Mouse (Mus musculus): ENCODE results near the gene Rspry1.
A peak's percentile ranks its signal among the peaks of the same experiment; 100 is the strongest.

The Rspry1 gene

DNA sequence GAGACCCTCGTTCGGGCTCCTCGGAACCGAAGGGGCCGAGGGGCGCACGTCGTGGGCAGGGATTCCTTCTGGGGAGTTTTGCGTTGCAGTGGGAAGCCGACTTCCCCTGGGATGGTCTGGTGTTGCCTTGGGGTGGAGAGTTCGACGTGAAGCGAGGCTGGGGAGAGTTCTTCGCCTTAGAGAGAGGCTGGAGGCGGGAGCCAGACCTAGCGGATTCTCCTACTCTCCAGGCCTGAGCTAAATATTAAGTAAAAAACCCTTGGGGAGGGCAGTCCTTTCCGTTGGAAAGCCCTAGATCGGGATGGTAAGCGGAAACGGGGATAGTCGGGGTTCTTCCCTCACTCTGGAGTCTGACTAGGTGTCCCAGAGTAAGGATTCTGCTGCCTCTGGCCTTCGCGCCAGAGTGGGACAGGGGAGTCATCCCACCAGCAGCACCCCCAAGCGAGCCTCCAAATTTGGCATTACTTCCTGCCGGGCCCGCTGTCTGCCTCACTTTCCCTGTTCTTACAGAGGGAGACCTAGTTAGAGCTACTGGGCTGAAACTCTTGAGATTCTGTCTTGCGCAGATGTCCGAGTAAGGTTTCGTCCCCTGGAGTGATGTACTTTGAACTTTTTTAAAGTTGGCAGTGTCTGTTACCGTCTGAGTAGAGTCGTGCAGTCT is 864 bp downstream of the Rspry1 start:
- no peak for DNase-seq (ENCODE audit: low read depth, low spot score)

- DNase-seq (ENCODE audit: low read depth, low spot score): no peak
Measured at GRCm38 (mm10) chr8:94604030-94604429, 2.3 kb downstream of the Rspry1 start.

GRCm38 (mm10) chr8:94607064-94607463 is 5.3 kb downstream of the Rspry1 start:
- no peak for DNase-seq (ENCODE audit: low read depth, low spot score)

- no peak for DNase-seq (ENCODE audit: low read depth, low spot score)
Measured at GRCm38 (mm10) chr8:94624885-94625284, 23.1 kb downstream of the Rspry1 start.

- no peak for DNase-seq (ENCODE audit: low read depth, low spot score)
Measured at GRCm38 (mm10) chr8:94633564-94634194, 31.9 kb downstream of the Rspry1 start.

DNA sequence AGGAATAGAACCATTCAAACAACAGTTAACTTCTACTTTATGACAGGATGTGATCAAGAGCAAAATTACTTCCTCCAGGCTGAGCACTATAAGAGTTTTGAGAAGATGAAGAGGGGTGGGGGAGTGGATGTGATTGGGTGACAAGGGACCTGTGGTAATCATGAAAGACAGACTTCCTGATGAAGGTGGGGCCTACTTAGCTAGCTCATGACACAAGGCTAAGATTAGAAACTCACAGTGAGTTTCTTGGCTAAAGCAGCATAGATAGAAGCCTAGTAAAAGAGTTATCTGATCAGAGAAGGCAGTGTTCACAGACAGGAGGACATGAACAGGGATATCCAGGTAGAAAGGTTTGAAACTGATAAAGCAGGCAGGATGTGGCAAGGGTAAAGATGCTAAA is 32.5 kb downstream of the Rspry1 start:
- DNase-seq (ENCODE audit: low read depth, low spot score): no peak

- no peak for DNase-seq (ENCODE audit: low read depth, low spot score)
Measured at GRCm38 (mm10) chr8:94641183-94641582, 39.4 kb downstream of the Rspry1 start.

- DNase-seq (ENCODE audit: low read depth, low spot score): no peak
Measured at GRCm38 (mm10) chr8:94641938-94642337, 40.2 kb downstream of the Rspry1 start.

GRCm38 (mm10) chr8:94645202-94645601 is 43.5 kb downstream of the Rspry1 start:
- DNase-seq (ENCODE audit: low read depth, low spot score): no peak

DNA sequence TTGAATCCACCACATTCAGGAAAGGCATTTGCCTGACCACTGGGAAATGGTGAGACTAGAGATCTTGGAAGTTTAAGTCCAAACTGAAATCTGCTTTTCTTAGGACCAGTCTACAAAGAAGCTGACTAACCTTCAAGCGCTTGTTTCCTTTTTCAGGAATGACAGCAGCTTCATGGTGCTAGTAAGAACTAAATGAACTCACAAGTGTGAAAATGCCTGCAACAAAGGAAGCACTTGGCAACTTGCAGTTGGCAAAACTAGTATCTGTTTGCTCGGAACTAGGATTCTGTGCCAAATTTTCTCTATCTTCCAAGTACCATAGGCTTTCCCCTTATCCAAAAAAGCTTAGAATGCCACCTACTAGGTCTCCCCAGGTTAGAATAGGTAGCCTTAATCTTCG is 44.4 kb downstream of the Rspry1 start:
- no peak for DNase-seq (ENCODE audit: low read depth, low spot score)

GRCm38 (mm10) chr8:94649496-94649895 is 47.8 kb downstream of the Rspry1 start:
- DNase-seq (ENCODE audit: low read depth, low spot score): no peak

DNA sequence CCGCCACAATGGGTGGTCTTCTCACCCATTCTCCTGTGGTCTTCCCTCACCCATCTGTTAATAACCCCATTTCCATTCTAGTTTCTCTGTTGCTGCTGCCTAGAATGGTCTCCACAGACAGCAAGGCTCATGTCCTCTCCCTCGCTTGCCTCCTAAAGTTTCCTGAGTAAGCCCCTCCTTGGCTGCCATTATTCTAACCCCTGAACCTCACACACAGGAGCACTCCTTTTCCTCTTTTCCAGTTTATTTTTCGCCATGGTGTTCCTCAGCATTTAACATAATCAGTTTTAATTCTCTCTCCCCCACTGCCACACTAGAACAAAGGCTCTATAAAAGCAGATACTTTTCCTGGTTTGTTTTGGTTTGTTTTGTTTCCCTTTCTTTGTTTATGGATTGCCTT is 51.2 kb downstream of the Rspry1 start:
- DNase-seq (ENCODE audit: low read depth, low spot score): no peak

- no peak for DNase-seq (ENCODE audit: low read depth, low spot score)
Measured at GRCm38 (mm10) chr8:94654994-94655393, 53.3 kb downstream of the Rspry1 start.

GRCm38 (mm10) chr8:94658031-94658430 is 56.3 kb downstream of the Rspry1 start:
- DNase-seq (ENCODE audit: low read depth, low spot score): no peak

DNA sequence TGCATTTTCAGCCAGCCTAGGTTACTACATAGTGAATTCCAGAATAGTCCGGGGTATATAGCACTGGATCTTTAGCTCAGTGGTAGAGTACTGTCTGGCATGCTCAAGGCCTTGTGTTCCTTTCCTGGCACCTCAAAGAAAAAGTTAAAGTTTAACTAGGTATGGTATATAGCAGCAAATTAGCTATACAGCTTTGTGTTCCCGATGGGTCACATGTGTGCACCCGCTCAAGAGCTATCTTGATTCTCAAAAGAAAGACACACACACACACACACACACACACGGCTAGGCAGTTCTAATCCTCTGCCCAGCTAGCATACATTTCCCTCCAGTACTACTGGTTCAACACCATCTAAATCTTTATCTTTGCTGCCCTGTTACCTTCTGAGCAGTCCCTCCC is 58.7 kb downstream of the Rspry1 start:
- no peak for DNase-seq (ENCODE audit: low read depth, low spot score)

DNA sequence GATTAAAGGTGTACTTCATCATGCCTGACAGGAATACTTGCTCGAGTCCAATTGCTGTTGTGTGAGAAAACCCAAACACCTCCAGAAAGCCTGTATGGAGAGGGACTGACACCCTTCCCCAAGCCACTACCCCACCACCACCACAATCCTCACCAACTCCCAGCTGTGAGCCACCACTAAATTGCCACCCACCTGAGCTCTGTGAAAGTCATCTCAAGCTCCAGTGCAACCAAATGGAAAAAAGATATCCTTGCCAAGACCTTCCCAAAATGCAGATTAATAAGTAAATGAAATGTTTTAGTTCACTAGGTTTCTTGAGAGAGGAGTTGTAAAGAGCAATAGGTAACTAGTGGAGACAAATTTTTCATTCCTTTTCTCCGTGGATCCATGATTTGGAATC is 63.0 kb downstream of the Rspry1 start:
- DNase-seq (ENCODE audit: low read depth, low spot score): no peak

DNA sequence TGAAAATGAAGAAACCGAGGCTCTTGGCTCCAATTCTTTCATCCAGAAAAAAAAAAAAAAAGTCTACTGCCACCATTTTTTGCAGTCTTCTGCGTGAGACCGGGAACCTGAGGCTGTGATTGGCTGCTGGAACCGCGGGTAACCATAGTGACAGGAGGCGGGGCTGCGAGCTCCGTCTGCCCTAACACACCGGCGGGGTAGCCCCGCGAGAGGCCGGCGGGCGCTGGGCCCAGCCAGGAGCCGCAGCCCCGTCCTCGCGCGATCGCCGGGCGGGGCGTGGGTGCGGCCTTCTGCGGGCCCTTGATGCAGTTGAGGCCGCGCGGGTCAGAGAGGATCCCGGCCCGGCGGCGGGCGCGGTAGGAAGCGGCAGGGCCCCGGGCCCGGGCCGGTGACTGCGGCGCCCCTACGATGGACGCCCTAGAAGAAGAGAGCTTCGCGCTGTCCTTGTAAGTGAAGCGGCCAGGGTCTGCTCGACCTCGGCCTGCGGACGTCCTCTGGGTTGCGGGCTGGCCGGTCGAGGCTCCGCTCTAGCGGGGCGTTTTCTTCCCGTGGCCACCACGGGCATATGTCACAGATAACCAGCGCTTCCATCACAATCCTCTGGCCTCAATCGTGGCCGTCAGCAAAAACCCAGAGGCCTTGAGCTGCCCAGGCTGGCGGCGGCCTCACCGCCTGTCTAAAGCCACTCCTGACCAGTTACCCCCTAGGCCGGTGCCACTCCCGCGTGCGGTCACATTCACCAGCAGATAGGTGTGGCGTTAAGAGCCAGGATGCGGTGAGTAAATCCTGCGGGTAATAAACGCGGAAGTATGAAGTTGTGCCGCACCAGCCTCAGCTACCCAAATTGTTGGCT is 64.9 kb downstream of the Rspry1 start, which contains the start of gene Arl2bp:
Gene Arl2bp (plus strand): TSS at position 145 of the 853 bp plus-strand sequence.
- peak; percentile 71 for DNase-seq (ENCODE audit: low read depth, low spot score)

DNA sequence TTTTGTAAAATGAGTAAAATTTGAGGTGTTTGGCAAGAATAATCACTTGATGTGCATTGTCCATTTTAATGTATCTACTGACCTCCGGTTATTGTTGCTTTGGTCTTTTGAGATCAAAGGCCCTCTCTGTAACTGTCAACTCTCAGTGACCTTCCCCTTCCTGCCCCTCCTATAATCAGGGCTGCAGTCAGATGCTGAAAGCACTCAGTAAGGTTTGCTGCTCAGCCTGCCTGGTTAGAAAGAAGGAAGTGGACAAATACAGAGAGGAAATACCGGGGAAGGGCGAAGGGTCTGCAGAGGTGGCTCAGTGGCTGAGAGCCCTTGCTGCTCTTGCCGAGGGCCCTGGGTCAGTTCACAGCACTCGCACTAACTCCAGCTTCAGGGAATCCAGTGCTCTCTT is 72.6 kb downstream of the Rspry1 start:
- no peak for DNase-seq (ENCODE audit: low read depth, low spot score)

- no peak for DNase-seq (ENCODE audit: low read depth, low spot score)
Measured at GRCm38 (mm10) chr8:94675923-94676322, 74.2 kb downstream of the Rspry1 start.

- no peak for DNase-seq (ENCODE audit: low read depth, low spot score)
Measured at GRCm38 (mm10) chr8:94678582-94678981, 76.8 kb downstream of the Rspry1 start.

DNA sequence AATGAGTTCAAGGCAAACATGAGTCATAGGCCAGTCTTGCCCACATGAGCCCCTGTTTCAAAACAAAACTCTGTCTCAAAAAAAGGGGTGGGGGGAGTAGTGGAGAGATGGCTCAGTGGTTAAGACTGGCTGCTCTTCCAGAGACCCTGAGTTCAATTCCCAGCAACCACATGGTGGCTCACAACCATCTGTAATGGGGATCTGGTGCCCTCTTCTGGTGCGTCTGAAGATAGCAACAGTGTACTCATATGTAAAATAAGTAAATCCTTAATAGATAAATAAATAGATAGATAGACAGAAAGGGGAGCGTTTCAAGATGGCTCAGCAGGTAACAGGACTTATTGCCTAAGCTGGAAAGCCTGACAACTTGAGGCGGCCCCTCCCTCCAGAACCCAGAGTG is 78.7 kb downstream of the Rspry1 start:
- no peak for DNase-seq (ENCODE audit: low read depth, low spot score)

- DNase-seq (ENCODE audit: low read depth, low spot score): no peak
Measured at GRCm38 (mm10) chr8:94682732-94683524, 81.2 kb downstream of the Rspry1 start.
